Mouse (Mus musculus): ENCODE measurements around the gene Tspan4. TPM values are rescaled to one million over a fixed set of nuclear protein-coding genes. Genes with fewer than 3 reads are reported as not detected.

The Tspan4 gene
- polyA plus RNA-seq, 1 experiment = 40.9 TPM

DNA sequence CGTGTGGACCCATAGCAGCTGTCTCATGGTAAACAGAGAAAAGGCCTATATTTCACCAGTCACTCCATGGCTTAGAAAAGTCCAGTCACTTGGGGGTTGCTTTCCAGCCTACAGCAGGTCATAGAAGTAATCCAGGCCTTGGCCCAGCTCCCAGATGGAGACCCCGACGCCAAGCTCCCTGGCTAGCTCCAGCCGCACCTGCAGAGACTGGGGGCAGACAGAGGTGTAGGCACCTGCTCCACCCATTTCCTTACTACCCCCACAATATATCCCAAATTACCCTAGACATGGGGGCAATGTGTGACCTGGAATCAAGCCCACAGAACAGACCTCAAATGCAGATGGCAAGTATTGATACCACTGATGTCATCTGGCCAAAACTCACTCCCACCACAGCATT lies 20.9 kb downstream of the Tspan4 start:
- no peak for DNase-seq (ENCODE audit: extremely low spot score in 1 of 2, low spot score in 1 of 2)

GRCm38 (mm10) chr7:141497600-141497999 lies 22.6 kb downstream of the Tspan4 start:
- peak in 1 of 2 experiments; percentile 41 for DNase-seq (ENCODE audit: extremely low spot score in 1 of 2, low spot score in 1 of 2)

- no peak for DNase-seq (ENCODE audit: extremely low spot score in 1 of 2, low spot score in 1 of 2)
These were observed 26.9 kb downstream of the Tspan4 start for GRCm38 (mm10) chr7:141501820-141502555.

- DNase-seq (ENCODE audit: extremely low spot score in 1 of 2, low spot score in 1 of 2) = no peak
These were observed 27.5 kb downstream of the Tspan4 start for GRCm38 (mm10) chr7:141502556-141502905.

DNA sequence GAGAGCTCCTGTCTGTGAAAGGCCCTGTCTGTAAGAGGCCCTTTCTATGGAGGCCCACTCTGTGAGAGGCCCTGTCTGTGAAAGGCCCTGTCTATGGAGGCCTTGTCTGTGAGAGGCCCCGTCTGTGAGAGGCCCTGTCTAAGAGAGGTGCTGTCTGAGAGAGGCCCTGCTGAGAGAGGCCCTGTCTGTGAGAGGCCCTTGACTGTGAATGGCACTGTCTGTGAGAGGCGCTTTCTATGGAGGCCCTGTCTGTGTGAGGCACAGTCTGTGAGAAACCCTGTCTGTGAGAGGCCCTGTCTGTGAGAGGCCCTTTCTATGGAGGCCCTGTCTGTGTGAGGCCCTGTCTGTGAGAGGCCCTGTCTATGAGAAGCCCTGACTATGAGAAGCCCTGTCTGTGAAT lies 31.2 kb downstream of the Tspan4 start:
- DNase-seq (ENCODE audit: extremely low spot score in 1 of 2, low spot score in 1 of 2) = no peak

DNA sequence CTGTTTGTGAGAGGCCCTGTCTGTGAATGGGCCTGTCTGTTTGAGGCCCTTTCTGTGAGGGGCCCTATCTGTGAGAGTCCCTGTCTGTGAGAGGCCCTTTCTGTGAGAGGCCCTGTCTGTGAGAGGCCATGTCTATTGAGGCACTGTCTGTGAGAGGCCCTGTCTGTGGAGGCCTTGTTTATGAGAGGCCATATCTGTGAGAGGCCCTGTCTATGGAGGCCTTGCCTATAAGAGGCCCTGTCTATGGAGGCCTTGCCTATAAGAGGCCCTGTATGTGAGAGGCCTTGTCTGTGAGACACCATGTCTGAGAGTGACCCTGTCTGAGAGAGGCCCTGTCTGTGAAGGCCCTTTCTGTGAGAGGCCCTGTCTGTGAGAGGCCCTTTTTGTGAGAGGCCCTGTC lies 33.1 kb downstream of the Tspan4 start:
- DNase-seq (ENCODE audit: extremely low spot score in 1 of 2, low spot score in 1 of 2) = no peak

- no peak for DNase-seq (ENCODE audit: extremely low spot score in 1 of 2, low spot score in 1 of 2)
These were observed 35.2 kb downstream of the Tspan4 start for GRCm38 (mm10) chr7:141510196-141510595.

- DNase-seq (ENCODE audit: extremely low spot score in 1 of 2, low spot score in 1 of 2) = no peak
These were observed 35.7 kb downstream of the Tspan4 start for GRCm38 (mm10) chr7:141510681-141511191.

GRCm38 (mm10) chr7:141517638-141518037 lies 42.6 kb downstream of the Tspan4 start:
- no peak for DNase-seq (ENCODE audit: extremely low spot score in 1 of 2, low spot score in 1 of 2)

GRCm38 (mm10) chr7:141518296-141518695 lies 43.3 kb downstream of the Tspan4 start:
- DNase-seq (ENCODE audit: extremely low spot score in 1 of 2, low spot score in 1 of 2) = no peak

- no peak for DNase-seq (ENCODE audit: extremely low spot score in 1 of 2, low spot score in 1 of 2)
These were observed 43.9 kb downstream of the Tspan4 start for GRCm38 (mm10) chr7:141518926-141519325.

GRCm38 (mm10) chr7:141519795-141520194 lies 44.8 kb downstream of the Tspan4 start:
- no peak for DNase-seq (ENCODE audit: extremely low spot score in 1 of 2, low spot score in 1 of 2)

DNA sequence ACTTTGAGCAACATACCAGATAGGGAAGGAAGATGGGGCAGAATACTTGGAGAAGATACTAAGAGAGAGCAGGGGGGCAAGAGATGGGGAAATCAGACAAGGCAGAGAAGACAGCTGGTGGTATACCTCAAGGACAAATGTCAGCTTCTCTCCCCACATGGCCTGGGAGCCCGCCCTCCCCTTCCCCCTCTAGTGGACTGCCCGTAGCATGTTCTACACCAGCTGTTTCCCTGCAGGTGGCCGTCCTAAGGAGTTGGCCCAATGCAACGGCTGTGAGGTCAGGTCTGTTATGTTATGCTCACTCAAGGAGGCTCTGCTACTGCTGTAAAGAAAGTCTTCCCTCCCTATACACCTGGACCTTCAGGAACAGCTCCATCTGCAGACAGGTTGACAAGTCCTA lies 48.0 kb downstream of the Tspan4 start:
- no peak for DNase-seq (ENCODE audit: extremely low spot score in 1 of 2, low spot score in 1 of 2)

DNA sequence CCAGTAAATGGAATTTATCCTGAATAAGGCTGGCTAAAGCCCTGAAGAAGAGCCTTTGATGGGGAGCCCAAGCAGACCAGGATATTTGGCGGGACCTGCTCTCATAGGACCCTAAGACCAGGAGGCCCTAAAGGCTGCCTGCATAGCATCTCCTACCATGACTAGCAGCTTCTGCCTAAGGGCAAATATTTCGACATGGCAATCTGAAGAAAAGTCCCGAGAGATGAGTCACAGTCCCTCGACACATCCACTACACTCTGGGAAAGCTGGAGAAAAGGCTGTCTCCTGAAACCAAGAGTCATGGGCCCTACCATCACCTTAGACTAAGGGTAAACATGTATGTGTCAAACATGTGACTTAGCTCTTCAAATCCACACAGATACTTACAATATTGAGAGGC lies 49.2 kb downstream of the Tspan4 start:
- no peak for DNase-seq (ENCODE audit: extremely low spot score in 1 of 2, low spot score in 1 of 2)

DNA sequence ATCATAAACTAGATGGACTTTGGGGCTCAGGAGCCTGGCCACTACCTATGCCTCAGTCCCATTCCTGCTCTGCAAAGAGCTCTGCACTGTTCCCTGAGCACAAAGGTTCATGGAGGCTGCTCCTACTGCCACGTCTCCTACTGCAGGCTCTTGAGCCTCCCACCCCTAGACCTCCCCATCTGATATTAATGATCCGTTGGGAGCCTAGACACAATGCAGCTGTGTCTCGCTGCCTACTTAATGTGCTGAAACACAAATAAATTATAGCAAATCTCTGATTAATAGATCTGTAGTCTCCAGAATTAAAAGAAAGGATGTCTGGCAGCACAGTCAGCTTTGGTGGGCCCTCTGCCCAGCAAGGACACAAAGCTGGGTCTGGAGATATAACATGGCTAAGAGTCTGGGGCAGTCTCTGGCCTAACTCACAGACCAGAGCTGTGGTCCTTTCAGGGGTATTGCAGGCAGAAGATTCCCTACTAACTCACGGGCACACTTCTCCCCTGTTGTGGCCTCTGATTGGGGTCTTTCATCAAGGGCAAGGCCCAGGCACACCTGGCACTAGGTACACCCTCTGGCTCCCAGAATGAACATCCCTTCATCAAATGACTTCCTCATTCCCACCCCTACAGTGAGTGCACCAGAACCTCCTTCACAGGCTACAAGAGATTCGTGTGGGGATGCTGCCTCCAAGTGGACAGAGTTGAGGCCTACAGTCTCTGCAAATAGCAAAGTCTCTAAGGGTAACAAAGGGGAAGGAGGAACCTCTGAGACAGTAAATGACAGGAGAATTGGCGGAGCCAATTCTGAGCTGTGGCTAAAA lies 49.9 kb downstream of the Tspan4 start:
- peak; percentile 58 to 88 for DNase-seq (ENCODE audit: extremely low spot score in 1 of 2, low spot score in 1 of 2)

- DNase-seq (ENCODE audit: extremely low spot score in 1 of 2, low spot score in 1 of 2) = no peak
These were observed 50.5 kb downstream of the Tspan4 start for GRCm38 (mm10) chr7:141525580-141525925.

DNA sequence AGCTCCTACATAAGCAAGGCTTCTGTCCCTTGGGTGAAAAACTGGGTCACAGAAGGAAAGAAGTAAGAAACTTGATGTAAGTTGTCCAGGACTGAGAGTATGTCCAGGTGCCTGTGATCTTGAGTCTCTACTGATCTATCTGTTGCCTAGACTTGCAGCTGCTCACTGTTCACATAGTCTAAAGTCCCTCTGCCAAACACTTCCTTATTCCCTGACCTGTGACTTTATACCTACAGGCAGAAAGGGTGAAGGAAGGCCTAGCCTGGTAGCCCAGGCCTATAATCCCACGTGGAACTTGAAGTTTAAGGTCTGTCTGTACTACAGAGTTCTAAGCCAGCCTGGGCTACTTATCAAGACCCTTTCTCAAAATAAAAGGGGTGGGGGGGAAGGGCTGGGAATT lies 60.5 kb downstream of the Tspan4 start:
- no peak for DNase-seq (ENCODE audit: extremely low spot score in 1 of 2, low spot score in 1 of 2)

DNA sequence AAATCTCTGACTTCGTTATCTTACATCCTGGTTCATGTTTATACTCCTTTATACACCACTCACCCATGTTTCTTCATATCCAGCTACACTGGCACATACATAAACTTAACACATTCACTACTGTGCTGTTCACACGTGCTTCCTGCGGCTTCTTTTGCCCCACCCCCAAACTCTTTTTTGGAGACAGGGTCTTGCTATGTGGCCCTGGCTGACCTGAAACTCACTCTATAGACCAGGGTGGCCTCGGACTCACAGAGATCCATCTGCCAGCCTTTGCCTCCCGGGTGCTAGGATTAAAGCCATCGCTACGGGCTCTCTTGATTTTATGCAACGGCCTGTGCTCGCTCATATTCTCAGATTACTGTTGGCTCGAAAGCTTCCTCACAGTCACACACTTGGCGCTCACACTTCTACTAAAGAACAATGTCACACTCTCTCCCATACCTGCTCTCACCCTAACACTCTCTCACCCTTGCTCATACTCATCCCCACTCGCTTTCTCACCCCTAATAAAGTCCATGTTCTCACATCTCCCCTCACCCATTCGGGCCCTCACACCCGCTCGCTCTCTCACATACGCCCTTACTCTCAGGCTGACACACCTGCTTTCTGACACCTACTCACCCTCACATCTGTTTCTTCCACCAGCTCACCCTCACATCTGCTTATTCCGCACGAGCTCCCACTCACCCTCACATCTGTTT lies 64.0 kb downstream of the Tspan4 start:
- no peak for DNase-seq (ENCODE audit: extremely low spot score in 1 of 2, low spot score in 1 of 2)

DNA sequence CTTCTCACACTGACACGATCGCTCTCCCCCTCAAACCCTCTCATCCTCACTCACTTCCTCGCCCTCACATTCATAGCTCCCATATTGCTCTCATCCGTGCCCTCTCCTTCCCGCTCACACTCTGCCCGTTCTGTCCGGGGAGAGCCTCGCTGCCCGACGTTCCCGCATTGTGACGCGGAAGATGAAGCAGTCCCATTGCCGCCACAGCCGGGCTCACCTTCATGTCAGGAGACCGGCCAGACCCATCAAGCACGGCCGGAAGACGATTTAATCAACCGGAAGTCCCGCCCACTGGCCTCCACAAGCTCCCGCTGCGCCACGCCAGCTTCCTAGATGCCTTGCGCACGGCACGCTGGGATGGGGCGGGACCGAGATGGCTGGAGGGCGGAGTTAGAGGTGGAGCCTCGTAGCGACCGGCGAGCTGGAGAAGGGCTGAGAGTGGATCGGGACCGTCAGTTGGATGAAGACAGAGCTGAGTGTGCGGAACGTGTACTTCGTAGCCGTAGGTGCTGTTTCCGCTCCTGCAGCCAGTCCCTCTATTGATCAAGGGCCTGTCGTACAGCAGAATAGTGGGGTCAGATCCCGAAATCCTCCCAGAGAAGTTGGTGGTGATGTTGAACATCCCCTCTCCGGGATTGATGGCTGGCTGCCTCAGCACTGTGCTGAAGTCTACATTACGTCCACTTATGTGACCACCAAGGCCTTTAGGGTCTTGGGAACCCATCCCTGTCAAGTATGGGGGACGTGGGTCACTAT lies 64.7 kb downstream of the Tspan4 start, which contains the start of gene Chid1:
Chid1 (minus strand) TSS at position 302 of the 756 bp plus-strand sequence.
- DNase-seq (ENCODE audit: extremely low spot score in 1 of 2, low spot score in 1 of 2) = peak; percentile 95 to 98

- peak; percentile 84 for DNase-seq (ENCODE audit: extremely low spot score in 1 of 2, low spot score in 1 of 2)
These were observed 65.5 kb downstream of the Tspan4 start for GRCm38 (mm10) chr7:141540312-141541081.

All from frontal cortex, adult 2 months (tissue).